Comparison of ENCODE assay signal across 8 mouse cellular contexts in genomic region chr12:78861496-78862253, GRCm38 (mm10). TPM values are rescaled to one million over a fixed set of nuclear protein-coding genes. Genes with fewer than 3 reads are reported as not detected.
DNase-seq lines count a peak whose midpoint lies in the region; ATAC-seq lines count a peak whose summit lies in the region.

TSS of gene Atp6v1d (minus strand) at chr12:78861638.
TSS of gene Eif2s1 (plus strand) at chr12:78861819.

- H3K4me3 ChIP-seq in hindbrain, embryonic 11.5 days (ENCODE audit: low read depth, low read length): peak within 1 kb of the TSS; percentile 84

- H3K4me1 ChIP-seq in hindbrain, embryonic 11.5 days (replicated peaks; ENCODE audit: control insufficient read depth, insufficient read depth, low read length): no peaks in the 10 kb centered on the region; the same call in 1 of the 2 replicates

- peak; percentile 100 for DNase-seq in Muller cell, postnatal 12 days (ENCODE audit: inconsistent ontology term)
- peak; percentile 100 for DNase-seq in cerebellum, adult 9-11 months
- DNase-seq in frontal cortex, adult 2 months (ENCODE audit: extremely low spot score in 1 of 2, low spot score in 1 of 2): peak; percentile 99
- peak; percentile 100 for DNase-seq in hindbrain, embryonic 11.5 days (ENCODE audit: low spot score)
- peak; percentile 98 for DNase-seq in layer of hippocampus, postnatal 10 days (ENCODE audit: low spot score in 2 of 2)
- peak; percentile 99 for DNase-seq in lung, postnatal 10 days
- peak; percentile 98 for DNase-seq in ovary, postnatal 36 days (ENCODE audit: low spot score)
- peak; percentile 97 for DNase-seq in thymus, postnatal 25 days

- H3K9ac ChIP-seq in hindbrain, embryonic 11.5 days (ENCODE audit: low read depth, low read length): peak within 1 kb of the TSS; percentile 83

- under 1% methylated on average over 55 of the region's 55 CpGs for WGBS in hindbrain, embryonic 11.5 days

- H3K27ac ChIP-seq in hindbrain, embryonic 11.5 days (ENCODE audit: low read depth, low read length): peak within 1 kb of the TSS; percentile 70

- no peaks in the 10 kb centered on the region for H3K9me3 ChIP-seq in hindbrain, embryonic 11.5 days (ENCODE audit: control insufficient read depth, low read length)

- no peaks in the 10 kb centered on the region for H3K36me3 ChIP-seq in hindbrain, embryonic 11.5 days (ENCODE audit: control insufficient read depth, insufficient read depth, low read length)

- H3K27me3 ChIP-seq in hindbrain, embryonic 11.5 days (ENCODE audit: control insufficient read depth, insufficient read depth, low read length): no peaks in the 10 kb centered on the region

- H3K4me2 ChIP-seq in hindbrain, embryonic 11.5 days (replicated peaks; ENCODE audit: low read depth, low read length): peak within 1 kb of the TSS; percentile 70

- peak; percentile 100 for ATAC-seq in hindbrain, embryonic 11.5 days (ENCODE audit: low FRiP score)

RNA-seq across cellular contexts. Expression of gene Atp6v1d, which starts in this region (rescaled TPM):
- polyA plus RNA-seq in frontal cortex, adult 2 months (2012; rRNA removed): 215 and 242 TPM in 2 replicates
- polyA plus RNA-seq in hindbrain, embryonic 11.5 days (2014; fragmentation: Nextera tagmentation; extraction: Ambion mirVana): 110 and 115 TPM in 2 replicates
- total RNA-seq in layer of hippocampus, postnatal 10 days (2021): 100 to 1,000 TPM; 181 to 190 TPM

RNA-seq across cellular contexts. Expression of gene Eif2s1, which starts in this region (rescaled TPM):
- polyA plus RNA-seq in frontal cortex, adult 2 months (2012; rRNA removed): 24.2 and 30.1 TPM in 2 replicates
- polyA plus RNA-seq in hindbrain, embryonic 11.5 days (2014; fragmentation: Nextera tagmentation; extraction: Ambion mirVana): 234 and 258 TPM in 2 replicates
- 10 to 100 TPM; 49.4 to 60.6 TPM for total RNA-seq in layer of hippocampus, postnatal 10 days (2021)

Comparison
In these comparisons a context has a peak if more than half of its experiments do, and no peak if none do; other contexts are left out.
1. Peak in every context shown above with its lines: DNase-seq, ATAC-seq, H3K4me3 ChIP-seq and H3K27ac ChIP-seq.